Mouse (Mus musculus) heart, adult 2 months (tissue): ENCODE data around the gene Kank2.

Experiments
- CTCF ChIP-seq: fragments of 200-600 bp; IDR thresholded peaks from 2 replicates; pipeline ENCODE4 v1.8.1; 2022; ENCODE audit warnings: antibody characterized with exemption, mild to moderate bottlenecking, moderate library complexity
- EP300 ChIP-seq: fragments of 200-500 bp; IDR thresholded peaks from 2 replicates; pipeline ENCODE4 v1.6.1; 2011; ENCODE audit warnings: low read depth, low read length, control low read depth; ENCODE audit not compliant: insufficient read depth

DNA sequence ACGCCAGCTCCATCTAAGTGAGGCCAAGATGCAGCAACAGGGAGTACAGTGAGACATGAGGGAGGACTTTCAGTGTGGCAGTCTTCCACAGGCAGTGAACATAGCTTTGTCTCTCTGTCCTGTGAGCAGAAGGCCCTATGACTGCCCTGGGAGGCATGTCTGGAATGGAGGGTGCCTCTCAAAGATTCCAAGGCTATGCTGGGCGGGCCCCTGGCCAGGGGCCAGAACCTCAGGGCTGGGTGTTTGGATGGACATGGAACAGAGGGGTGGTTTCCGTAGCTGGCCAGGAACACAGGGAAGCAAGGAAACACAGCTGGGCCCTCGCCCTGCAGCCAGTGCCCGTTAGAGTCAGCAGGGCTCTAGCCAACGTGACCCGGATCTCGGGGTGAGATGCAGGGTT, 6.7 kb downstream of the Kank2 start:
- TF ChIP-seq CTCF (no peak), EP300 (peak; percentile 65; the same call in 1 of the 2 replicates)
